Mouse (Mus musculus): ENCODE measurements around the gene Gstt1.

DNA sequence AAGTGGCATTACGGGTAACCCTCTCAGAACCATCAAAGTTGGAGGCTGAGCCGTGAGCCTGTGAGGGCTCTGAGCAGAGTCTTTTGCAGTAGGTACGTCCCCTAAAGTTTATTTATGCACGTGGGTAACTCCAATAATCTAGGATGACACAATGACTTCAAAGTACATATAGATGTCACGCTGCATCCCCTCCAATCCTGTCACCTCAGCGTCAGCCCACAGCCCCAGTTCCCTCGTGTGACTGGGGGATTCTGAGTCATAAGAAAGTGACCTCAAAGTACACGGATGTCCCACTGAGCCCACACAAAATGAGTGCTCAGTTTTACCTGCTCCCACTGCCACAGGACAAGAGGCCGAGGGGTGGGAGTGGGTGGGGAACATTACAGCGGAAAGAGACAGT is 40.7 kb upstream of the Gstt1 start:
- TF ChIP-seq CTCF (conservative IDR thresholded peaks at IDR 0.05; ENCODE audit: insufficient read depth, insufficient read length, low read depth, low read length) (no peak), POLR2A (IDR thresholded peaks at IDR 0.05; ENCODE audit: low read depth, low read length) (no peak)
